Mouse (Mus musculus) forebrain, embryonic 14.5 days (tissue): Measurements from ENCODE around the gene Leap2. TPM values are rescaled to one million over a fixed set of nuclear protein-coding genes. Genes with fewer than 3 reads are reported as not detected.

Experiments used
- ATAC-seq: fragments of 200-750 bp; cut with Nextera tagmentation; 2 replicates; pipeline ENCODE4 v1.8.0; 2017; ENCODE audit warnings: mild to moderate bottlenecking, moderate library complexity
- DNase-seq: peaks from one replicate; pipeline ENCODE4 v3.0.0-alpha.2; 2015; ENCODE audit warnings: low spot score
- H3K27ac ChIP-seq: fragments of 300-500 bp; sonication (generic); 2 replicates; pipeline ENCODE4 v1.5.1; 2014; ENCODE audit warnings: low read depth, mild to moderate bottlenecking, control low read depth, low read length, moderate library complexity
- H3K27me3 ChIP-seq: fragments of 300-500 bp; sonication (generic); replicated peaks from 2 replicates; pipeline ENCODE4 v1.6.1; 2014; ENCODE audit warnings: low read length, control low read depth, mixed read lengths; ENCODE audit not compliant: control insufficient read depth, insufficient read depth
- H3K36me3 ChIP-seq: fragments of 300-500 bp; sonication (generic); 2 replicates; pipeline ENCODE4 v1.6.1; 2014; ENCODE audit warnings: low read length, control low read depth; ENCODE audit not compliant: control insufficient read depth, insufficient read depth
- H3K4me1 ChIP-seq: fragments of 300-500 bp; sonication (generic); 2 replicates; pipeline ENCODE4 v1.6.1; 2014; ENCODE audit warnings: antibody characterized with exemption, low read length, control low read depth; ENCODE audit not compliant: control insufficient read depth, insufficient read depth
- H3K4me2 ChIP-seq: fragments of 300-500 bp; sonication (generic); 2 replicates; pipeline ENCODE4 v1.6.1; 2014; ENCODE audit warnings: mild to moderate bottlenecking, control low read depth, low read length
- H3K4me3 ChIP-seq: fragments of 300-500 bp; sonication (generic); 2 replicates; pipeline ENCODE4 v1.5.1; 2014; ENCODE audit warnings: low read depth, low read length, control low read depth
- H3K9ac ChIP-seq: fragments of 300-500 bp; sonication (generic); 2 replicates; pipeline ENCODE4 v1.6.1; 2014; ENCODE audit warnings: mild to moderate bottlenecking, low read length, control low read depth, moderate library complexity
- H3K9me3 ChIP-seq: fragments of 300-500 bp; sonication (generic); replicated peaks from 2 replicates; pipeline ENCODE4 v1.6.1; 2016; ENCODE audit warnings: low read length, control low read depth, mixed read lengths; ENCODE audit not compliant: control insufficient read depth
- WGBS: fragments of 180-500 bp; shearing (Covaris S2); extraction: QIAGEN DNeasy Blood & Tissue Kit; methylation state at CpG from one replicate; pipeline ENCODE4 v1.1.7; 2014; 5-methylcytosine and 5-hydroxymethylcytosine counted together
- polyA plus RNA-seq: library from polyadenylated mRNA; unstranded; fragments of >200 nt; fragmentation: Nextera tagmentation; extraction: Ambion mirVana; gene quantifications from 2 replicates; pipeline ENCODE4 v1.2.1, GENCODE M21; 2014

Gene Leap2
- polyA plus RNA-seq: not detected in 2 replicates

DNA sequence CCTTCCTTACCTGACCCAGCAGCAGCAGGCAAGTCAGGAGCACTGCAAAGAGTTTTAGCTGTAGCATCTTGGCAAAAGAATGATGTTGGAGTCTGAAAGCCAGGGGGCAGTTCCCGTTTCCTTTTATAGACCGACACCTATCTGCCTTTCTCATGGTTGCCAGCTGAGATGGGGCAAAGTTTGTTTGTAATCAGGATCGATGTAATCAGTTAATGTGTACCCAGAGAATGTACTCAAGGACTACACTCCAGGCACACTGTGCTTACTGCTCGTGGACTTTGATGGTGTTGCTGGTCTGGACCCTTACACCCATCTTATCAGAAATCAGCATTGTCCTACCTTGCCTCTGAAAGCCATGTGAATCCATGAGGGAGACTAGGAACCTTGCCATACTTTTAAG is at the start of gene Leap2:
Leap2 (minus strand) TSS at position 135 of the 400 bp plus-strand sequence.
- Histone ChIP-seq H3K4me3 (no peak within 1 kb of the TSS), H3K4me1 (no peaks in the 10 kb centered on the region), H3K27ac (no peak within 1 kb of the TSS), H3K9me3 (no peaks in the 10 kb centered on the region), H3K9ac (no peak within 1 kb of the TSS), H3K4me2 (no peak within 1 kb of the TSS), H3K36me3 (peaks cover 32% of the 10 kb centered on the region), H3K27me3 (no peaks in the 10 kb centered on the region)
- ATAC-seq (no peak), DNase-seq (no peak)
- 91% methylated on average over 4 of the region's 4 CpGs for WGBS

DNA sequence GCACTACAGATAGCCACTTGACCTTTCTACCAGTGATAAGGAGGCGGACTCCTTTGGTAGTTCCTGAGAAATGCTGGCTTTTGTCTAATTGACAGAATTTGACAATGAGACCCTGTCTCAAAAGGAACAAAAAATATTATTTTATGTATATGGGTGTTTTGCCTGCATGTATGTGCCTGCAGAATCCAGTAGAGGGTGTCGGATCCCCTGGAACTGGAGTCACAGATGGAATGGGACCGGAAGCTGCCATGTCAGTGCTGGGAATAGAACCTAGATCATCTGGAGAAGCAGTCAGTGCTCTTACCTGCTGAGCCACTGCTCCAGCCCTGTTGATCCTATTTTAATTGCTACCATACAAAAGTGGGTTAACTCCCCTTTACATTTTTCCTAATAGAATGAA is 49.7 kb upstream of the Leap2 start:
- H3K4me2 ChIP-seq: no peak overlapping the region
- no peak for DNase-seq

DNA sequence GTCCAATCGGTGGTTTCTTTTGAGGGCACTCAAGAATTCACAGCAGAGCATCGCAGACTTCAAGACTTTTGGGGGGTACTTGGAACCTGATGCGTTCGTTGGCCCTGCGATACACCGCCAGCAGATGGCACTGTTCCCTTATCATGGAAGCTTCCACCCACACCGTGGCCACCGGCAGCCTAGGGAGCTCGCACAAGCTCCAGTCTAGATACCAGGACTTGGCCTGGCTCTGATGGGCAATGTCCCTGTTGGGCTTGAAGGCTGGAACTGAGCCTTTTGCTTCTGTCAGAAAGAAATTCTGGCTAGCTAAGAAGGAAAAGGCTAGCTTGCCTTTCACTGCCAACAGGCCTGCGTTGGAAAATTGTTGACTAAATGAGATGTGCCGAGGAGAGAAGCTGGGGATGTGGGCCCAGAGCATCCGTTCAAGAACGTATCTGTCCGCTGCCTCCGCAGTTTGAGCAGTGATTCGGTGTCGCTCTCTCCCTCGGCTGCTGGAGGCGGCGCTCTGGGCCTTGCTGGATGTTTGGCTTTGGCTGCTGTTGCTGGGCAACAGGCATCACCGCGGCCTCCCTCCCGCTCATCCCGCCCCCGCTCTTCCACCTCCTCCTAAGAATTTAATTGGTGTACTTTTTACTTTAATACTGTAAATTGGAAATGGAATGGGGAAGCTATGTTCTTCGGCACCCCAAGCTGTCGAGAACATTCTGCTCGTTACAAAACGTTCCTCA is 47.2 kb upstream of the Leap2 start, which contains the start of gene Gm9837:
Gm9837 (minus strand) TSS at position 512 of the 728 bp plus-strand sequence.
- peak; percentile 96 for DNase-seq
- H3K27me3 ChIP-seq: peaks cover 16% of the 10 kb centered on the region

More for the DNA sequence above, 49.7 kb upstream of the Leap2 start:
- 81% methylated on average over 3 of the region's 3 CpGs for WGBS
- Histone ChIP-seq H3K36me3 (no peaks in the 10 kb centered on the region), H3K9ac (no peak overlapping the region), H3K9me3 (no peaks in the 10 kb centered on the region), H3K27ac (no peak overlapping the region), H3K4me1 (peaks cover 15% of the 10 kb centered on the region), H3K27me3 (peaks cover under 1% of the 10 kb centered on the region), H3K4me3 (no peak overlapping the region)
- no peak for ATAC-seq

DNA sequence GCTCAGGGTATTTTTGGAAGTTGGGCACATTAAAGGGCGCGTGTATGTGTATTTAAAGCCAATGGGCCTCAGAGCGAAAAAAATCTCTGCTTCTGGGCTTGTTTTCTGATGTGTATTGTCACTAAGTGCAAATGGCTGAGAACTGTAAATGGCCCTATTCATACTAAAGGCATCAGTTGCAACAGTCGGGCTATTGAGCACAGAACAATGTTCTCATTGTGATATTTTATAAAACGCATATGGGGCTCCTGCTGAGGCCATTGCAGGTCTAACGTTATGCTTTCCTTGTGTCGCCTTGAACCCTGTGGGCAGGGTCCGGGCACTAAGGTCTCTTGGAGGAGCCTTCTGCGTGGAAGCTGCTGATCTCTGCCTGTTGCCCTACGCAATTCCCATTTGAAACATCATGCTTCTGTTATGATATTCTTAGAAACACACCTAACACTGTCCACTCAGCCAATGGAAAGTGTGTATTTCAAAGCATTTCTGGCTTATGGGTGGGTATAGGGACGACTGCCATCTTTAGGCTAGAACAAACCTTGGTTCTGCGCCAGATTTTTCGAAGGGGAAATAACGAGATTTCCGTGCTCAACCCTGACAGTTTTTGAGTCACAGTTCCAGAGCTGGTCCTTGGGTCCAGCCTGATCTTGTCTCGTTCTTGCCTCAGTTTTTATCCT is 46.5 kb upstream of the Leap2 start:
- H3K27ac ChIP-seq: no peak overlapping the region
- H3K4me3 ChIP-seq: 0 out of 2 replicates have a peak overlapping the region, but pooled peaks have one; percentile 10
- no peaks in the 10 kb centered on the region for H3K9me3 ChIP-seq
- H3K36me3 ChIP-seq: no peaks in the 10 kb centered on the region
- no peak for DNase-seq
- H3K27me3 ChIP-seq: peaks cover 23% of the 10 kb centered on the region
- no peak overlapping the region for H3K9ac ChIP-seq
- peaks cover 10% of the 10 kb centered on the region for H3K4me1 ChIP-seq
- 23% methylated on average over 16 of the region's 16 CpGs for WGBS
- peak; percentile 18; the same call in 1 of the 2 replicates for ATAC-seq
- peak overlapping the region; percentile 48 for H3K4me2 ChIP-seq

More for the DNA sequence above, 47.2 kb upstream of the Leap2 start, which contains the start of gene Gm9837:
- WGBS: 1% methylated on average over 29 of the region's 29 CpGs
- peaks cover 17% of the 10 kb centered on the region for H3K4me1 ChIP-seq
- ATAC-seq: peak; percentile 89
- H3K9me3 ChIP-seq: no peaks in the 10 kb centered on the region
- H3K36me3 ChIP-seq: no peaks in the 10 kb centered on the region
- peak within 1 kb of the TSS; percentile 44; the same call in 1 of the 2 replicates for H3K9ac ChIP-seq
- peak within 1 kb of the TSS; percentile 10 for H3K4me3 ChIP-seq
- peak within 1 kb of the TSS; percentile 48 for H3K4me2 ChIP-seq
- peak within 1 kb of the TSS; percentile 2; the same call in 1 of the 2 replicates for H3K27ac ChIP-seq

DNA sequence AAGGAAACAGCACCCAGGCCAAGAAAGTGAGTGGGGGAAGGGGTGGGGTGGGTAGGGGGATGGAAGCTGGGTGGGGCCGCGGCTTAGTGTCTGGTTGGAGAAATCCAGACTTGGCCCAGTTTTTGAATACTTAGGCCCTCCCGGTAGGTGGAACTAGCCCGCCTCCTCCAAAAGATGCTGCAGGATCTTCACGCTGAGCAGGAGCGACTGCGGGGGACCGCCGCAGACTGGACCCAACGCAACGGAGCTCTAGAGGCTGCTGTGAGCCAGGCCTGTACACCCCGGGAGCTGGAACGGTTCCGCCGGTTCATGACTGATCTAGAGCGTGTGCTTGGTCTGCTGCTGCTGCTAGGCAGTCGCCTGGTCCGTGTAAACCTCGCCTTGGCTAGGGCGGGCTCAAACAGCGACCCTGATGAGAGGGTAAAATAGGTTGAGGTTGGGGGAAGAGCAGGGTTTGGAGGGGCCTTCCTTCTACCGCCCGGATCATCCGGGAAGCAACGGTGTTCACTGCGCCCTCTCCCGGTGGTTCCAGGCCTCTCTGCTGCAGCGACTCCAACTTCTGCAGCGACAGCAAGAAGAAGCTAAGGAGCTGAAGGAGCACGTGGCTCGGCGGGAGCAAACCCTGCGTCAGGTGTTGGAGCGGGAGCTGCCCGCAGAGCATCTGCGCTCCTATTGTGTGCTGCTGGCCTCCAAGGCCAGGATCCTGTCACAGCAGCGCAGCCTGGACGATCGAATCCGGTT is 43.4 kb upstream of the Leap2 start:
- Histone ChIP-seq H3K27ac (no peak overlapping the region), H3K4me2 (peak overlapping the region; percentile 51), H3K27me3 (peaks cover 51% of the 10 kb centered on the region), H3K36me3 (no peaks in the 10 kb centered on the region), H3K9me3 (no peaks in the 10 kb centered on the region), H3K9ac (peak overlapping the region; percentile 48), H3K4me1 (peaks cover 18% of the 10 kb centered on the region), H3K4me3 (peak overlapping the region; percentile 28)
- WGBS: 8% methylated on average over 40 of the region's 40 CpGs
- ATAC-seq (peak; percentile 54; the same call in 1 of the 2 replicates), DNase-seq (peak; percentile 82)

DNA sequence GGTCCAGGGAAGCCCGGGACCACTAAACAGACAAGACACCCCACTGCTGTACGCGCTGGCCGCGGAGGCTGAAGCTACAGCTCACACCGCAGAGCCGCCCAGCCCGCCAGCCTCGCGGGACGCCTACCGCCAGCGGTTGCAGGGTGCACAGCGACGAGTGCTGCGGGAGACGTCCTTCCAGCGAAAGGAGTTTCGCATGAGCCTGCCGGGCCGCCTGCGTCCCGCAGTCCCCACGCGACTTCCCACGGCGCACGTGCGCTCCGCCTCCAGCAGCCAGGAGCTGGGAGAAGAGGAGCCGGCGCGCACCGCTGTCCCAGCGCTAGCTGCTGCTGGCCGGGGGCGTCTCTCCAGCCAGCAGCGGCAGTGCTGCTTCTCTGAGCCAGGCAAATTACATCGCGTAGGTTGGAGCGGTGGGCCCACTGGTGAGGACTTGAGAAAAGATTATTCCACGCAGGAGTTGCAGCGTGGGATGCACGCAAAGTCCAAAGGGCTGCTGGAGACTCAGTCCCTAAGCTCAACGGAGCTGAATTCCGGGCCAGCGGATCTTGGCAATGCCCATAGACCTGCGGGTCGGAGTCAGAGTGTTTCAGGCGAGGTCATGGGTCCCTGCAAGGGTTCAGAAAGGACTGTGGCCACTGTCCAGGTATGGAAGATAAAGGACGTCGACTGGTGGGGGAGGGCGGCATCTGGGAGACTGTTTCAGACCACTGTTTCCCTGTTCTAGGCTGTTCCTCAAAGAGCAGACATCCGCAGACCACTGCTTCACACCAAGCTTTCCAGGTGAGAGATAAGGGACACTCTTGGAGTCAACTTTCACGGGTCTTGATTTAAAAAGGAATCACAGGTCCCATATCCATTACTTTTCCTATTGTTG is 40.8 kb upstream of the Leap2 start:
- H3K27me3 ChIP-seq: peaks cover 54% of the 10 kb centered on the region
- peak; percentile 51 for DNase-seq

DNA sequence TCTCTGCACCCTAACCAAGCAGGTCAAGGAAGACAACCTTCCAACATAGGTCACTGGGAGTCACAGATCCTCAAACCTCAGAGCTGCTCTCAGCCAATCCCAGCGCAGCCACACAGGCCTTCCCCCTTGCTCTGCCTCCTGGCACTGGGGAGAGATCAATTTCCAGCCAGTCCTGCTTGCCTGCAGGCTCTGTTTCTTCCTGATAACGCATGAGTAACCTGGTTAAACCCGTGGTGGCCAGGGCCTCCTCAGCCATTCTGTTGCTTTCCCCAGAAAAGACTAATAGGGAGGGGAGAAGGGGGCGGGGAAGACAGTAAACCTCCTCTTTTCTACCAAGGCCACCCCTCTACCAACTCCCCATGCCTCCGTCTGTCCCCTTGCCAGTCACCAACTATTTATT is 38.8 kb upstream of the Leap2 start:
- 18% methylated on average over 5 of the region's 5 CpGs for WGBS
- Histone ChIP-seq H3K4me3 (no peak overlapping the region), H3K27me3 (peaks cover 67% of the 10 kb centered on the region), H3K27ac (no peak overlapping the region), H3K36me3 (no peaks in the 10 kb centered on the region), H3K4me2 (no peak overlapping the region), H3K4me1 (peaks cover 12% of the 10 kb centered on the region), H3K9ac (no peak overlapping the region), H3K9me3 (no peaks in the 10 kb centered on the region)
- DNase-seq (no peak), ATAC-seq (no peak)

More for the DNA sequence above, 40.8 kb upstream of the Leap2 start:
- Histone ChIP-seq H3K36me3 (no peaks in the 10 kb centered on the region), H3K27ac (no peak overlapping the region), H3K9ac (peak overlapping the region; percentile 46), H3K9me3 (no peaks in the 10 kb centered on the region), H3K4me2 (peak overlapping the region; percentile 74), H3K4me3 (peak overlapping the region; percentile 35), H3K4me1 (peaks cover 14% of the 10 kb centered on the region)
- no peak for ATAC-seq
- WGBS: 6% methylated on average over 54 of the region's 55 CpGs

DNA sequence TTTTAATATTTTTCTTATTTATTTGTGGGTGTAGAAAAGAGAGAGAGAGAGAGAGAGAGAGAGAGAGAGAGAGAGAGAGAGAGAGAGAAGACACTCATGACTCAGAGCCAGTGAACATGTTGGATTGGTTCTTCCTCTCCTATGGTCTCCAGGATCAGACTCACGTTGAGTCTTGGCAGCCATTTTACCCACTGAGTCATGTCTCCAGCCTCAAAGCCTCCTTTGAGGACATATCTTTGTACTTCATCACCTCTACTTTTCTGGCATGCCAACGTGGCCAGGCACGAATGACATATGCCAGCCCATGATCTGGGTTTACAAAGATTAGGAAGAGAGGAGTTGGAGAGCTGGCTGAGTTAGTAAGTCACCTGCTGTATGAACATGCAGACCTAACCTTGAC is 37.2 kb upstream of the Leap2 start:
- Histone ChIP-seq H3K4me3 (no peak overlapping the region), H3K27ac (no peak overlapping the region), H3K4me1 (peaks cover 8% of the 10 kb centered on the region), H3K36me3 (no peaks in the 10 kb centered on the region), H3K9ac (no peak overlapping the region), H3K9me3 (no peaks in the 10 kb centered on the region), H3K27me3 (peaks cover 60% of the 10 kb centered on the region), H3K4me2 (no peak overlapping the region)
- ATAC-seq (no peak), DNase-seq (no peak)
- WGBS: 84% methylated on average over 3 of the region's 3 CpGs
